Mouse (Mus musculus) testis, adult 2 months (tissue): ENCODE measurements around the gene Clic4. TPM values are rescaled to one million over a fixed set of nuclear protein-coding genes. Genes with fewer than 3 reads are reported as not detected.

Experiments used
- H3K27ac ChIP-seq: fragments of 200-500 bp; 2 replicates; pipeline ENCODE4 v1.5.1; 2012; ENCODE audit warnings: low read depth, low read length; ENCODE audit not compliant: control insufficient read depth, insufficient read depth
- H3K27me3 ChIP-seq: fragments of 200-500 bp; 2 replicates; pipeline ENCODE4 v1.6.1; 2012; ENCODE audit warnings: mild to moderate bottlenecking, low read length, moderate library complexity; ENCODE audit not compliant: control insufficient read depth, insufficient read depth
- H3K36me3 ChIP-seq: fragments of 200-500 bp; 2 replicates; pipeline ENCODE4 v1.6.1; 2012; ENCODE audit warnings: mild to moderate bottlenecking, low read length; ENCODE audit not compliant: control insufficient read depth, insufficient read depth
- H3K4me1 ChIP-seq: fragments of 200-500 bp; 2 replicates; pipeline ENCODE4 v1.6.1; 2012; ENCODE audit warnings: low read length; ENCODE audit not compliant: control insufficient read depth, insufficient read depth
- H3K4me3 ChIP-seq: fragments of 200-500 bp; 2 replicates; pipeline ENCODE4 v1.5.1; 2012; ENCODE audit warnings: low read depth, mild to moderate bottlenecking, low read length, moderate library complexity, mixed read lengths; ENCODE audit not compliant: control insufficient read depth
- CTCF ChIP-seq: fragments of 200-500 bp; IDR thresholded peaks from 2 replicates; pipeline ENCODE4 v1.5.1; 2012; ENCODE audit warnings: low read depth, mild to moderate bottlenecking, inconsistent platforms, low read length, moderate library complexity; ENCODE audit not compliant: control insufficient read depth, insufficient read depth, insufficient replicate concordance
- POLR2A ChIP-seq: fragments of 200-500 bp; IDR thresholded peaks from 2 replicates; pipeline ENCODE4 v1.6.1; 2012; ENCODE audit warnings: low read depth, mild to moderate bottlenecking, inconsistent platforms, low read length, moderate library complexity; ENCODE audit not compliant: control insufficient read depth
- polyA plus RNA-seq: library from polyadenylated mRNA; depleted of rRNA; stranded (reverse); fragments of >200 nt; gene quantifications from 2 replicates; pipeline ENCODE4 v1.2.3, GENCODE M21; 2012; rRNA removed

The Clic4 gene
- 20.9 and 21.0 TPM in 2 replicates for polyA plus RNA-seq

GRCm38 (mm10) chr4:135272640-135273306, at the start of gene Clic4:
Gene Clic4 (minus strand): TSS chr4:135272814.
- peak within 1 kb of the TSS; percentile 95 for H3K4me3 ChIP-seq
- peak within 1 kb of the TSS; percentile 93 for H3K27ac ChIP-seq
- H3K27me3 ChIP-seq = no peaks in the 10 kb centered on the region
- TF ChIP-seq CTCF (peak; percentile 14; the same call in 1 of the 2 replicates), POLR2A (peak; percentile 90)
- H3K36me3 ChIP-seq = no peaks in the 10 kb centered on the region
- peaks cover 24% of the 10 kb centered on the region for H3K4me1 ChIP-seq

- TF ChIP-seq POLR2A (no peak), CTCF (peak; percentile 82; the same call in 1 of the 2 replicates)
- Histone ChIP-seq H3K4me1 (no peaks in the 10 kb centered on the region; the same call in 1 of the 2 replicates), H3K27ac (no peak overlapping the region), H3K4me3 (no peak overlapping the region), H3K36me3 (peaks cover 6% of the 10 kb centered on the region), H3K27me3 (no peaks in the 10 kb centered on the region)
These were observed 45.4 kb upstream of the Clic4 start for GRCm38 (mm10) chr4:135317966-135318365.

- no peaks in the 10 kb centered on the region; the same call in 1 of the 2 replicates for H3K4me1 ChIP-seq
- TF ChIP-seq CTCF (no peak), POLR2A (no peak)
- no peak overlapping the region for H3K4me3 ChIP-seq
- no peak overlapping the region for H3K27ac ChIP-seq
- no peaks in the 10 kb centered on the region for H3K27me3 ChIP-seq
- peaks cover 6% of the 10 kb centered on the region for H3K36me3 ChIP-seq
These were observed 44.9 kb upstream of the Clic4 start for GRCm38 (mm10) chr4:135317539-135317938.

- TF ChIP-seq POLR2A = no peak
- no peak for TF ChIP-seq CTCF
- H3K4me3 ChIP-seq = no peak overlapping the region
- H3K27ac ChIP-seq = no peak overlapping the region
- peaks cover 1% of the 10 kb centered on the region; the same call in 1 of the 2 replicates for H3K36me3 ChIP-seq
- H3K27me3 ChIP-seq = no peaks in the 10 kb centered on the region
- H3K4me1 ChIP-seq = peaks cover 3% of the 10 kb centered on the region
These were observed 42.7 kb upstream of the Clic4 start for GRCm38 (mm10) chr4:135315287-135315686.

- no peaks in the 10 kb centered on the region for H3K36me3 ChIP-seq
- H3K4me3 ChIP-seq = no peak overlapping the region
- peaks cover 5% of the 10 kb centered on the region for H3K4me1 ChIP-seq
- no peaks in the 10 kb centered on the region for H3K27me3 ChIP-seq
- TF ChIP-seq CTCF (no peak), POLR2A (no peak)
- no peak overlapping the region for H3K27ac ChIP-seq
These were observed 41.8 kb upstream of the Clic4 start for GRCm38 (mm10) chr4:135314419-135314832.

GRCm38 (mm10) chr4:135313761-135314241, 41.2 kb upstream of the Clic4 start:
- TF ChIP-seq CTCF (no peak), POLR2A (no peak)
- Histone ChIP-seq H3K36me3 (no peaks in the 10 kb centered on the region), H3K27ac (no peak overlapping the region), H3K27me3 (no peaks in the 10 kb centered on the region), H3K4me1 (peaks cover 9% of the 10 kb centered on the region), H3K4me3 (no peak overlapping the region)

- no peak overlapping the region for H3K4me3 ChIP-seq
- H3K27ac ChIP-seq = no peak overlapping the region
- no peaks in the 10 kb centered on the region for H3K36me3 ChIP-seq
- no peak for TF ChIP-seq CTCF
- no peak for TF ChIP-seq POLR2A
- H3K27me3 ChIP-seq = no peaks in the 10 kb centered on the region
- peaks cover 13% of the 10 kb centered on the region for H3K4me1 ChIP-seq
These were observed 40.6 kb upstream of the Clic4 start for GRCm38 (mm10) chr4:135313111-135313691.
